Mouse (Mus musculus) liver, embryonic 18 days (tissue): ENCODE data around the gene Arhgef40. TPM values are rescaled to one million over a fixed set of nuclear protein-coding genes. Genes with fewer than 3 reads are reported as not detected.

Experiments
- polyA plus RNA-seq: library from polyadenylated mRNA; depleted of rRNA; stranded (reverse); fragments of >200 nt; gene quantifications from 2 replicates; pipeline ENCODE4 v1.2.3, GENCODE M21; 2012; rRNA removed

Arhgef40 gene
- 8.0 and 9.8 TPM in 2 replicates for polyA plus RNA-seq

DNA sequence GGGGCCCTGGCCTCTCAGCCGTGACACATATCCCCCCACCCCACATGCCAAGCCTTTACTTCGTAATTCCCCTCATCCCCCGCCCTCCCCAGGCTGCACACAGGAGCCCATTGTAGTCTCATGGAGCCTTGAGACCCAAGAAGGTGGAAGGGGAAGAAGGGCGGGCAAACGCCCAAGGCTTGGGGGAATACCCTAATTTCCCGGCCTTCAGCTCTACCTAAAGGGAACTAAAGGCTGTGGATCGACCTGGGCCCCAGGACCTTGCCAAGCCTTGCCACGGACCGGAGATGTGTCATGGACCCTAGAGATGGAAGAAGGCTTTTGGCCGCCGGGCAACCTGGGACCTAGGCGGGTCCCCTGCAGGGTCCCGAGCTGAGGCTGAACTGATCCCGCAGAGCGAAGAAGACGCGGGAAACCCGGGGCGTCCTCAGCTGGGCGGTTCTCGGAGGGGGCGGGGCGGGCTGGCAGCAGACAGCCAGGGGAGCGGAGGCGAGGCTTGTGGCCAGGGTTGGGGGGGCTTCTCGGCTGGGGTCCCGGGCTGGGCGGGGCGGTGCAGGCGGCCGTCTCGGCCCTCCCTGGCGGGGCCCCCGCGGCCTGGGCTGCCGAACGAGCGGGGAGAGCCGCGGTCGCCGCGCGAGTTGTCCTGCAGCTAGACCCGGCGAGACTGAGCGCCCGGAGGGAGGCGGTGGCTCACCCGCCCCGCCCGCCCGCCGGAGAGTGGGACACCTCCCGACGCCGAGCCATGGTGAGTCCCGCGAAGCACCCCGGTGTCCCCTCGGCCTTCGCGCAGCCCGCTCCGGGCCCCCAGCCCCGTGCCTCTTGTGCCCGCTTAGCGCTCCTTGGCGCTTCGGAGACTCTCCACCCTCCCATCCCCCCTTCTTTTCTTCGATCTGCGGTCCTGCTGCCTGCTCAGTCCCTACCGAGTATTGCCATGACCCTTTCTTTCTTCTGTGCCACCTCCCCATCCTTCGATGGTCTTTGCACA is at the start of gene Arhgef40:
Gene Arhgef40, plus strand, starts transcription at position 473 of the 985 bp plus-strand sequence.

DNA sequence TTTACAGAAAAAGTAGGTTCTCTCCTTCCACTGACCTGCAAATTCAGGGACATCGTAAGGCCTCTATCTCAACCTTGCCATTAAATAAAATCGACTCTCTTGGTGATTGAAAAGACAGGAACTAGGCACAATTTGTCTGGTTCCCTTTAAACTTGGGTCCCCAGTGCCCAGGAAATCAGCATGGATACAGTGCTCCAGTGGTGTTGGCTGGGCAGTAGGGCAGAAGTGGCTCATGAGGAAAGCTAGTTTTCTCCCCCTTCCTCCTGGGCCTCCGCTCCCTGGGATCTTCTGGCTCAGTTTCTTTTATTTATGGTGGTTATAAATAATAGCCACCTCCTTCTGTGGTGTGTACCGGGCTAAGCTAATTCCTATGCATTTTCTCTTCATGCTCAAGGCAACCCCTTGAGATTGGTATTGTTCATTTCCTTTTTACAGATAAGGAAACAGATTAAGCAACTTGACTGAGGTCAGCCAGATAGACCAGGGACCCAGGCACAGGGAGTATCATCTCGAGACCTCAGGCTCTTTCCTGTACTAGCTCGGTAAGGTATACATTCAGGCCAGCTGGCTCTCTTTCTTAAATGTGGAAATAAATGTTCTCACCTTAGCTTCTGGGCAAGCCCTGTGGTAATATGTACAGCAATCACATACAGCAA is 31.1 kb downstream of the Arhgef40 start, which contains the start of gene Tmem253:
Gene Tmem253, plus strand, starts transcription at position 214 of the 656 bp plus-strand sequence.

DNA sequence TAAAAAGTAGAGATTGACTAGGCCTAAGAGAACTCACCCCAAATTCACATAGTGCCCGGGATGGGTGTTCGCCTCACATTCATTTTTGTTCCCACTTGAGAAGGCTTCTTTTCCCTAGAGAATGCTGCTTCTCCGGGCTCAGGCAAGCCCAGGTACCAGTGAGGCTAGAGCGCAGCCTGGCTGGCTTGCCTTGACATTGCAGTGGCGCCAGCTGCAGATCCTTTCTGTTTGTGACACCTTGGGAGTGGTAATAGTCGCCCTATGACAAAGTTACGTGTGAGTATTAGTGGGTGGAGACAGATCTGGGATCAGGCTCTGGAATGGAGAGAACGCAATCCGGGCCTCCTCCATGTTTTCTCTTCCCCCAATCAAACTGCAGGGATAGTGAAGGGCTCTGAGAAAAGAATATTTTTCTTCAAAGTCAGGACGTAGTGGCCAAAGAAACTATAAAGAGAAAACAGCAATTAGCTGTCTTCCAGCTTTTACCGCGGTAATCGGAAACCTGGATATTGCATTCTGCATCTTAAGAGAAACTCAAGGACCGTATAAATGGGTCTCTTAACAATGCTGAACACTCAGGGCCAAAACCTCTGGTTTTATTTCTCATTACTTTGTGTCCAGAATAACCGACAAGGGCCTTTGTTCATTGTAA is 36.1 kb downstream of the Arhgef40 start, which contains the start of gene Zfp219:
Gene Zfp219, minus strand, starts transcription at position 248 of the 652 bp plus-strand sequence.

DNA sequence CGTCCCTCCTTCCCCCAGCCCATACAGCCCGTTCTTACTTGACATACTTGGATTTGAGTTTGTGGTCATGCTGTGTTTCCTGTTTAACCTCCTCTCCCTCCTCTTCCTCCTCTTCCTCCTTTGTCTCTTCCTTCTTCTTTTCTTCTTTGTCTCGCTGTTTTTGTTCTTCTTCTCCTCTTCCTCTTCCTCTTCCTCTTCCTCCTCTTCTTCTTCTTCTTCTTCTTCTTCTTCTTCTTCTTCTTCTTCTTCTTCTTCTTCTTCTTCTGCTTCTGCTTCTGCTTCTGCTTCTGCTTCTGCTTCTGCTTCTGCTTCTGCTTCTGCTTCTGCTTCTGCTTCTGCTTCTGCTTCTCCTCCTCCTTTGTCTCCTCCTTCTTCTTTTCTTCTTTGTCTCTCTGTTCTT is 57.8 kb downstream of the Arhgef40 start, which contains the start of gene Olfr221:
Gene Olfr221, minus strand, starts transcription at position 101 of the 400 bp plus-strand sequence.

Other genes starting within 250 kb of the Arhgef40 start
- not detected in 2 replicates for gene Ang4, start 211.1 kb upstream of the Arhgef40 start, polyA plus RNA-seq
- gene AY358078, start 184.7 kb upstream of the Arhgef40 start, polyA plus RNA-seq, result not detected in 2 replicates
- gene Ear6, start 131.0 kb upstream of the Arhgef40 start, polyA plus RNA-seq, result 39.5 and 62.9 TPM in 2 replicates
- 13.0 and 15.1 TPM in 2 replicates for gene Mettl17, start 99.9 kb upstream of the Arhgef40 start, polyA plus RNA-seq
- 0.19 and 0.20 TPM in 2 replicates for gene Slc39a2, start 91.8 kb upstream of the Arhgef40 start, polyA plus RNA-seq
- 211 and 230 TPM in 2 replicates for gene Ndrg2, start 70.6 kb upstream of the Arhgef40 start, polyA plus RNA-seq
- gene Tppp2, start 66.3 kb upstream of the Arhgef40 start, polyA plus RNA-seq, result not detected in 2 replicates
- gene Rnase13, start 61.9 kb upstream of the Arhgef40 start, polyA plus RNA-seq, result not detected in 2 replicates
- 0.07 and 0.16 TPM in 2 replicates for gene Tmem253, start 30.9 kb downstream of the Arhgef40 start, polyA plus RNA-seq
- 16.5 and 18.1 TPM in 2 replicates for gene Zfp219, start 36.0 kb downstream of the Arhgef40 start, polyA plus RNA-seq
- gene Olfr221, start 57.7 kb downstream of the Arhgef40 start, polyA plus RNA-seq, result 0.05 TPM in 2 replicates
- 128 and 133 TPM in 2 replicates for gene Hnrnpc, start 119.3 kb downstream of the Arhgef40 start, polyA plus RNA-seq
- gene Rpgrip1, start 126.0 kb downstream of the Arhgef40 start, polyA plus RNA-seq, result 0.91 and 1.1 TPM in 2 replicates
- 15.5 and 16.5 TPM in 2 replicates for gene Supt16, start 212.7 kb downstream of the Arhgef40 start, polyA plus RNA-seq